Mouse (Mus musculus): ENCODE results near the gene Neu3. TPM values are rescaled to one million over a fixed set of nuclear protein-coding genes. Genes with fewer than 3 reads are reported as not detected.

Neu3 gene
- total and polyA plus RNA-seq, 3 experiments: 8.5 to 11.5 (median 11.0) TPM

DNA sequence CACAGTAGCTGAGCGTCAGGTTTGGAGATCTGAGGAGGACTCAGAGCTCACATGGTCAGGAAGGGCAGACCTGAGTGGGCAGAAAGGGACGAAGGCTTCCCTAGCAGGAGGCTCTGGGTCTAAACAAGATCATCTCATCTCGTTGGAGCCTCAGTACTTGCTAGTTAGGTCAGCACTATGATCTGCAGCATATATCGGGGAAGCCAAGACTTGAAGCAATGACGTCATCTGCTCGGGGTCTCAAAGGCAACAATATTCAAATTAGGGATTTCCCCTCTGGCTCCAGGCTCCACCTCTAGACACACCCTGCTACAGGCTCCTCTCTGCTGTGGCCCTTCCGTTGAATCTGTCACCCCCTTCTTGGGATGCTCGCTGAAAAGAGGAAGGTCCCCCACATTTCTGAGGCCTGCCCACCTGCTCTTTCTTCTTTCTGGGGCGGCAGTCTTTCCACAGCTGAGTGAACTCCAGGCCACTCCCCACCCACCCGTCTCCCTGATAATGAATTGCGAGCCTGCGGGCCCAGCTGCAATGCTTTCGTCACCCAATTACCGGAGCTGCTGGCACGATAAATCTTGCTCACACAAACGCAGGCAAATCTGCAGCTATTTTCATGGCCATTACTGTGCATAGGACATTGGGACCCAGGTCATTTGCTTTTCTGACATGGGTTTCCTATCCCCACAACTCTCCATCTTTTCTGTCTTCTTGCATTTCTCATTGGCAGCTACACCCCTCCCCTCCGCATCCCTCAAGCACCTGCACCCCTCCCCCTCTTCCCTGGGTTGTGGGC is 32.8 kb downstream of the Neu3 start (continued):
- TF ChIP-seq NRF1 (IDR thresholded peaks at IDR 0.05; ENCODE audit: low read depth, low read length): no peak
- peak; percentile 56 for TF ChIP-seq BHLHE40 (IDR thresholded peaks at IDR 0.05; ENCODE audit: low read depth, low read length)
- TF ChIP-seq POLR2AphosphoS2 (IDR thresholded peaks at IDR 0.05; ENCODE audit: low read depth, low read length): no peak
- TF ChIP-seq GABPA (IDR thresholded peaks at IDR 0.05; ENCODE audit: insufficient replicate concordance, low read depth, low read length): no peak
- no peak for TF ChIP-seq RCOR1 (conservative IDR thresholded peaks at IDR 0.05; ENCODE audit: low read depth, low read length)
- peak; percentile 59 for TF ChIP-seq MEF2A (IDR thresholded peaks at IDR 0.05; ENCODE audit: borderline replicate concordance, low read depth, low read length)
- no peak for TF ChIP-seq KAT2A (IDR thresholded peaks at IDR 0.05; ENCODE audit: insufficient replicate concordance, low read length)
- no peak for TF ChIP-seq PAX5 (IDR thresholded peaks at IDR 0.05; ENCODE audit: low read length)
- TF ChIP-seq ZMIZ1 (IDR thresholded peaks at IDR 0.05; ENCODE audit: low read depth, low read length): no peak
- TF ChIP-seq MAX (IDR thresholded peaks at IDR 0.05; ENCODE audit: low read length): 0 out of 2 replicates have a peak, but pooled peaks have one; percentile 32
- no peak for TF ChIP-seq USF2 (conservative IDR thresholded peaks at IDR 0.05; ENCODE audit: low read depth, low read length)
- peak; percentile 85 for TF ChIP-seq JUND (conservative IDR thresholded peaks at IDR 0.05; ENCODE audit: low read depth, low read length)
- no peak for TF ChIP-seq RAD21 (IDR thresholded peaks at IDR 0.05; ENCODE audit: low read depth, low read length)
- peak; percentile 64 for TF ChIP-seq EP300 (IDR thresholded peaks at IDR 0.05; ENCODE audit: low read length)
- no peak for TF ChIP-seq ZKSCAN1 (IDR thresholded peaks at IDR 0.05; ENCODE audit: borderline replicate concordance, low read depth, low read length)
- no peak for TF ChIP-seq NELFE (IDR thresholded peaks at IDR 0.05; ENCODE audit: low read depth, low read length)

DNA sequence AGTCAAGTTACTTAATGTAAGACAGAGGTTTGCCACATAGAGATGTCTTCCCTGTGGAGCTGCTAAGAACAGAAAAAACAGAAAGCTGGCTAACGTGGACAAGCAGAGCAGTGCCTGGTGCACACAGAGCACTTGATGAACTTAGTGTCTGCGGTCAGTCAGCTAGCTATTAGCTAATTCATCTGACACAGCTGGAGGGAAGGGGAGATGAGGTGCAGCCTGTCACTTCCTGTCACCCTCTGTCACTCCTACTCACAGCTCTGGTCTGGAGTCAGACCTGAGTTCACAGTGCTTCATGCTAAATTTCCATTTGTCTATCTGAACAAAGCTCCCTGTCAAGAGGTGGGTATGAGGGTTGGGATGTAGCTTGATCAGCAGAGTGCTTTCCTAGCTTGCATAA is 34.1 kb downstream of the Neu3 start:
- H3K4me2 ChIP-seq (ENCODE audit: insufficient read depth, low read depth, poor library complexity, severe bottlenecking): no peak overlapping the region
- in situ Hi-C loops (cut with MboI; ENCODE audit: low pct_ligation_motif_present, low pct_unique_long_range_greater_than_20kb, low sequenced_read_pairs) (no loop called here), dilution Hi-C loops (cut with MboI; ENCODE audit: extremely low pct_ligation_motif_present, extremely low pct_unique_long_range_greater_than_20kb, low sequenced_read_pairs) (no loop called here)
- H3K27ac ChIP-seq (ENCODE audit: insufficient read depth, low read depth): no peak overlapping the region; the same call in 1 of the 2 replicates
- H3K9me3 ChIP-seq (replicated peaks; ENCODE audit: low read length): peaks cover 23% of the 10 kb centered on the region
- peaks cover 15 to 41% of the 10 kb centered on the region in 2 experiments for H3K4me1 ChIP-seq (ENCODE audit: control insufficient read depth in 1 of 2, insufficient read depth in 2 of 2)
- no peak overlapping the region for H3K9ac ChIP-seq (ENCODE audit: insufficient read depth, low read depth)
- H3K4me3 ChIP-seq (replicated peaks in 1 of 3; ENCODE audit: low read depth in 2 of 3, low read length in 2 of 3, poor library complexity in 1 of 3): no peak overlapping the region
- TF ChIP-seq BHLHE40 (IDR thresholded peaks at IDR 0.05; ENCODE audit: low read depth, low read length): 0 out of 2 replicates have a peak, but pooled peaks have one; percentile 7
- no peak for TF ChIP-seq POLR2AphosphoS2 (IDR thresholded peaks at IDR 0.05; ENCODE audit: low read depth, low read length)
- TF ChIP-seq JUND (conservative IDR thresholded peaks at IDR 0.05; ENCODE audit: low read depth, low read length): no peak
- TF ChIP-seq HCFC1 (IDR thresholded peaks at IDR 0.05; ENCODE audit: low read depth, low read length): no peak
- TF ChIP-seq ETS1 (conservative IDR thresholded peaks at IDR 0.05; ENCODE audit: low read depth, low read length): peak; percentile 48; the same call in 1 of the 2 replicates
- no peaks in the 10 kb centered on the region for H3K27me3 ChIP-seq (replicated peaks)
- DNase-seq (ENCODE audit: extremely low read depth): peak; percentile 31
- no peaks in the 10 kb centered on the region for H3K79me2 ChIP-seq (replicated peaks; ENCODE audit: control insufficient read depth, extremely low read depth, insufficient read depth, poor library complexity, severe bottlenecking)
- no peaks in the 10 kb centered on the region for H3K36me3 ChIP-seq (replicated peaks in 1 of 2; ENCODE audit: control insufficient read depth in 1 of 2, insufficient read depth in 1 of 2, low read length in 1 of 2)

Measured in CH12.LX (cell line).